Mouse (Mus musculus) common myeloid progenitor, adult 5-6 weeks (primary cell): Measurements from ENCODE around the gene Trem3. TPM values are rescaled to one million over a fixed set of nuclear protein-coding genes. Genes with fewer than 3 reads are reported as not detected.

Source experiments
- ATAC-seq: replicated peaks from 2 replicates; pipeline ENCODE4 v1.8.0; 2016; ENCODE audit warnings: low read depth, mild to moderate bottlenecking, moderate TSS enrichment, inconsistent platforms; ENCODE audit not compliant: poor library complexity, severe bottlenecking
- total RNA-seq: library from RNA; stranded (forward); fragments of 200-1000, 187-1606 nt; gene quantifications from 2 replicates; pipeline ENCODE4 v1.2.3, GENCODE M21; 2017

Trem3 gene
- total RNA-seq, 1 experiment from 2014 or later: 2.9 TPM

GRCm38 (mm10) chr17:48268276-48268675, 20.7 kb downstream of the Trem3 start:
- no peak for ATAC-seq

- no peak for ATAC-seq
Measured at GRCm38 (mm10) chr17:48269833-48270232, 22.3 kb downstream of the Trem3 start.

- peak; percentile 73 for ATAC-seq
Measured at GRCm38 (mm10) chr17:48272158-48272557, 24.6 kb downstream of the Trem3 start.

- 0 out of 2 replicates have a peak, but pooled peaks have one; percentile 3 for ATAC-seq
Measured at GRCm38 (mm10) chr17:48272598-48272997, 25.0 kb downstream of the Trem3 start.

- ATAC-seq: no peak
Measured at GRCm38 (mm10) chr17:48274098-48274497, 26.5 kb downstream of the Trem3 start.

GRCm38 (mm10) chr17:48274885-48275284, 27.3 kb downstream of the Trem3 start:
- peak; percentile 78 for ATAC-seq

GRCm38 (mm10) chr17:48275736-48276135, 28.2 kb downstream of the Trem3 start:
- ATAC-seq: no peak

GRCm38 (mm10) chr17:48278381-48278780, 30.8 kb downstream of the Trem3 start:
- ATAC-seq: no peak

GRCm38 (mm10) chr17:48279002-48279401, 31.4 kb downstream of the Trem3 start:
- no peak for ATAC-seq

GRCm38 (mm10) chr17:48280943-48281738, 33.6 kb downstream of the Trem3 start:
- 0 out of 2 replicates have a peak, but pooled peaks have one; percentile 5 for ATAC-seq

- peak; percentile 68 for ATAC-seq
Measured at GRCm38 (mm10) chr17:48281739-48282085, 34.1 kb downstream of the Trem3 start.

GRCm38 (mm10) chr17:48286765-48287164, 39.2 kb downstream of the Trem3 start:
- ATAC-seq: peak; percentile 91

GRCm38 (mm10) chr17:48287276-48287675, 39.7 kb downstream of the Trem3 start:
- ATAC-seq: peak; percentile 47; the same call in 1 of the 2 replicates

- ATAC-seq: peak; percentile 76
Measured at GRCm38 (mm10) chr17:48293500-48294194, 46.1 kb downstream of the Trem3 start.

GRCm38 (mm10) chr17:48299203-48299602, 51.6 kb downstream of the Trem3 start, which contains the start of gene Treml2:
Gene Treml2 (plus strand): TSS chr17:48299498.
- peak; percentile 65 for ATAC-seq

GRCm38 (mm10) chr17:48299756-48300155, 52.2 kb downstream of the Trem3 start:
- no peak for ATAC-seq

GRCm38 (mm10) chr17:48300199-48300598, 52.6 kb downstream of the Trem3 start:
- ATAC-seq: peak; percentile 79

GRCm38 (mm10) chr17:48300861-48301260, 53.3 kb downstream of the Trem3 start:
- ATAC-seq: peak; percentile 76

- ATAC-seq: no peak
Measured at GRCm38 (mm10) chr17:48301792-48302191, 54.2 kb downstream of the Trem3 start.
